Mouse (Mus musculus) spleen, embryonic (tissue): ENCODE results near the gene Bhlhe41.

Experiments
- CTCF ChIA-PET: fragments of 350-600 bp; sonication (Branson Sonifier 250); formaldehyde crosslinking; loops from one replicate; lab custom pipeline; 2022; lab: Charles Lee

Gene Bhlhe41

DNA sequence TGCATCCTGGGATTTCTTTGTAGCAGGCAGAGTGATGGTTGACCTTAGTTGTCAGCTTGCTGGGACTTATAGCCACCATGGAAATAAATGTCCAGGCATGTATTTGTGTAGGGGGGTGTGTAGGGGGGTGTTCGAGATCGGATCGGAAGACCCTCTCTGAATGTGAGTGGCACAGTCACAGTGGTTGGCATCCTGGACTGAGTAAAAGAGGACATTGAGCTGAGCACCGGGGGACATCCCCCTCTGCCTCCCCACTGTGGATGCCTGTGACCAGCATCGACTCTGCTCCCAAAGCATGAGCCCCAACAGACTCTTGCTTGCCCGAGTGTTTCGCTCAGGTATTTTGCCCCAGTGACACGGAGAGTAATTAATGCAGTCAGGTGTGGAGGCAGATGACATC is 8.0 kb upstream of the Bhlhe41 start:
- CTCF ChIA-PET, result interaction anchor here (0.6 kb wide), 1 partner anchor 716 kb away, joined by 3 read pairs; no protein-coding TSS in a partner anchor

DNA sequence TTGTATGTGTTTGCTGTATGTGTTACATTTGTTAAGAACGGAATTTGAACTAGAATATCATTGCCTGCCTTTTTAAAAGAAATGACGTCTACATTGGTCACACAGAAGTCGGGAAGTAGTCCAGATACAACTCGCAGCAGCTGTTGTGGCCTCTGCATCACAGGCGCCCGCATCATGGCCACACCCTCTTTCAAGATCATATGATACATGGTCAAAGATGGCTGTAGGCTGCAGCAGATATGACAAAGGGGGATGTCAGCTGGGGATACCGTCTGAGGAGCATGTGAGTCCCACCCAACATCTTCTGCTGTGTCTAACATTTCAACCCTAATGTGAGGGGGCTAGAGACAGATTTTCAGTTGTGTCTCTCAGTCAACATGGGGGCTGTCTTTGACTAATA is 6.7 kb upstream of the Bhlhe41 start:
- CTCF ChIA-PET, result no interaction called here

DNA sequence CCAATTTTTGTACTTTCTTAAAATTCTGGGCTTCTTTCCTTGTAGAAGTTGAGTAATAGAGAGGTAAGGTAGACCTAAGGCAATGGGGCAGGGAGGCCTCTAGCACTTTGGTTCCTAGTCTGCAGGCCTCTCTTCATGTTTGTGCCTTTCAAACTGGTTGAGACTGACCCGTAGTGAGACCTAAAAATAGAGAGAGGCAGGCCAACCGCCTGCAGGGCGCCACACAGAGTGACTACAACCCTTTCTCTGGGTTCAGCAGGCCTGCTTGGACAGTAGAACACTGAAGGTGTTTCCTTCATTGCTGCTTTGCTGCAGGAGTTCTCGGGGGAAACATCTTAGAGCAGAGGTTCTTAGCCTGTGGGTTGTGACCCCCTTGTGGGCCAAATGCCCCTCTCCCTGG is 5.6 kb upstream of the Bhlhe41 start:
- CTCF ChIA-PET, result no interaction called here

DNA sequence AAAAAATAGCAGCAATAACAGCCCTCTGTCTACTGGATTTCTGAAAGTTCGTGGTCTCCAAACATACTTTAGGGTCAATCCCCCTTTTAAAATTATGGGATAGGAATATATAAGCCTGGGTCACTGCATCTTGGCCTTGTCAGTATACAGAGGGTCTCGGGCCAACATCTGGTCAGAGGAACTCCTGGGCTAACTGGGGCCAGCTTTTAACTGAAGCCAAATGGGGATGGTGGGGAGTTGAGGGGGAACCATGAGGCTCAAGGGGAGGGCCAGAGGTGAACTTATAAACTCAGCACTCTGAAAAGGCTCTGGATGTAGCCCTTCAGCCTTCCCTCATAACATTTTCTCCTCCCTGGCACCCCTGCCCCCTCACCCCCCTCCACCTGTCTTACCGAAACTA is 1.8 kb upstream of the Bhlhe41 start:
- CTCF ChIA-PET, result no interaction called here

DNA sequence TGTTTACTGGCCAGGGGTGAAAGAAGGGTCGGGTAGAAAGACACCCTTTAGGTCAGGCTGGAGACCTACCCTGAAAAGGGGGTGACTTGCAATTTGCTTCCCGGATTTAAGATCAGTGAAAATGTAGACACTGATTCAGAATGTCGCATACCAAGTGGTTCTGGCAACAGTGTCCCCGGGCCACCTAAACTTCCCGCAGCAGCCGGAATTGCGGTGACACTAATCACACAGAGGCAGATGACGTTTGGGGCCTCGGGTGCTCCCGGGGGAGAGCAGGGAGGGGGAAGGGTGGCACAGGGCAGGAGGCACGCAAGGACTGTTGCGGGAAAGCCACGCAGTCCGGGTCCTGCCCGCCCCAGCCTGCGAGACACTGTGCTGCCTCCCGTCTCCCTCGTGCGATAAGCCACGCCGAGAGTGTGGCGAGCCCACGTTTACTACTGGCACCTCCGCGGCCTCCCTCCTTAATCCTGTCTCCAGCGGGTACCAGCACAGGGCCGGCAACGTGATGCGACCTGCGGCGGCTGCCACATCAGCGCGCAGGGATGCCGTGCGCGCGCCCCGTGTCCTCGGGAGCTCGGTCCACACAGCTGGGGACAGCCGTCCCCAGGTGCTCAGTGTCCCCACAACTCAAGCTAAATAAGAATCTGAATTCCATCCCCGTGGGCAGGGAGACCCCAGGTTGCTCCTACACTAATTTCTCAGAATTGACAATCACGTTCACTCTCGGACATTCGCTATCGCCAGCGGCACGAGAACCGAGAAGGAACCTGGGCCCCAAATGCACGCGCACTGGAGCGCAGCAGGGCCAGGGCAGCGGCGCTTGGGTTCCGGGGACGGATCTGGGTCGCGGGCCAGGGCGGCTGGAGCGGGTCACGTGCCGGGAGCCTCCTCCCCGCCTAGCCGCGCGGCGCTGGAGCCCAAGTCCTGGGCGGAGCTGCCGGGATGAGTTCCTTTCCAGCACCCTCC is 811 bp upstream of the Bhlhe41 start:
- CTCF ChIA-PET, result interaction anchor here (0.6 to 0.7 kb wide), 2 partner anchors 10 to 45 kb away, joined by 3 read pairs; no protein-coding TSS in a partner anchor

DNA sequence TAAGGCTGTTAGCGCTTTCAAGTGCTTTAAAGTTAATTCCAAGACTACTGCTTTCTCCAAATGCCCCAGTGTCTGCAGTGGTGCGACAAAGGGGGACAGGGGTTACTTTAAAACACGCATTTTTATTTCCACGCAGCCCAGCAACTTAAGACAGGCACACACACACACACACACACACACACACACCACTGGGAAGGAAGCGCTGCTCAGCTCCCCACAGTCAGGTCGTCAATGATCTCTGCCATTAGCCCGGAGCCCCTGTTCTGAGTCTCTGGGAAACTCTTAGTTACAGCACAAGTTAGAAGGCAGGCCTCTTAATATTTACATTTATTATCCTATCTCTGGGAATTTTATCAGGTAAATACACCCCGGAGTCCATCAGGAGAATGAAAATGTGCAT is 1.2 kb downstream of the Bhlhe41 start:
- CTCF ChIA-PET, result interaction anchor here (0.6 to 0.7 kb wide), 2 partner anchors 33 to 71 kb away, joined by 3 to 4 read pairs; no protein-coding TSS in a partner anchor

DNA sequence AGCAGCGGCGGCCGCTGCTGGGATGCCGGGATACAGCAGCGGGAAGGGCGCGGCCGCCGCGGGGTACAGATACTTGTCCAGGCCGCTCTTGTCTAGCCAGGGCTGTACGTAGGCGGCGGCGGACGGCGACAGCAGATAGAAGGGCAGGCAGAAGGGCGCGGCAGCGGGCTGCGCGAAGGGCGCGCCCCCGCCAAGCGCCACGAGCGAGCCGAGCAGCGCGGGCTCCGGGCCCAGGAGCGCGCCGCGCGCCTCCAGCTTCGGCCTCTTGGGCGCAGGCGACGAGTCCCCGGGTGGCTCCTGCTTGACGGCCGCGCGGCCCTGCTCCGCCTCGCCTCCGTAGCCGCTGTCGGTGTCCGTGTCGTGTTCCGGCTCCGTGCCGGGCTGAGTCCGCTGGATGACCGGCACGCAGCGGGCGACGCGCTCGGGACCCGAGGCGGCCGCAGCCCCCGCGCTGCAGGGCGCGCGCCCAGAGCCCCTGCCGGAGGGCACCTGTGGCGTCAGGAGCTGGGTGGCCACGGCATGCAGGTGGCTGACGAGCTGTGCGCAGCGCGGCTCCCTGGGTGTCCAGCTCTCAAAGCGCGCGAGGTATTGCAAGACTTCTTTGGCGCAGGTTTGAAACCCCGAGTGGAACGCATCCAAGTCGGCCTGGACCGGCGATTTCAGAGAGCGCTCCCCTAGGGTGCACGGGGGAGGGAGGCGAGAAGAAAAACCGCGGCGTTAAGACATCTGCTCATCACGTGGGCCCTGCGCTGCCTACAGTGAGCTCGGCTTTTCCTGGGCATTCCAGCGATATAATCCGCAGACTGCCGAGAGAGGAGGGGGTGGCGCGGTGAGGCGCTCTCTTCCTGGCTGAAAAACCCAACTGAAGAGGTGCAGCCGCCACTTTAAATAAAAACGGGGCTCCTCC is 2.0 kb downstream of the Bhlhe41 start:
- CTCF ChIA-PET, result no interaction called here

DNA sequence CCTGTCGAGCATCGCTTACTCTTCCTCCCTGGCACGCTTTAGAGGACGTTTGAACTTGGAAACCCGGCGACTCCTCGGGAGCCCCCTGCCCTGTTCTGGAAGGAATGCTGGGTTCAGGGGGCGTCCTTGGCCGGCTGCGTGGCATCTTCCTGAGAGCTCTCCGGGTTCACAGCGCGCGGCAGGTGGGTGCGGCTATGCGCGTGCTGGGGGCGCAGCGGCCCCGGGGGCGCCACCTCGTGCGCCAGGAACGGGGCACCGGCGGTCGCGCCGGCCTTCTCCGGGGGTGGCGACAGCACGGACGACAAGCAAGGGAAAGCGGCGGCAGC is 2.7 kb downstream of the Bhlhe41 start:
- CTCF ChIA-PET, result no interaction called here

DNA sequence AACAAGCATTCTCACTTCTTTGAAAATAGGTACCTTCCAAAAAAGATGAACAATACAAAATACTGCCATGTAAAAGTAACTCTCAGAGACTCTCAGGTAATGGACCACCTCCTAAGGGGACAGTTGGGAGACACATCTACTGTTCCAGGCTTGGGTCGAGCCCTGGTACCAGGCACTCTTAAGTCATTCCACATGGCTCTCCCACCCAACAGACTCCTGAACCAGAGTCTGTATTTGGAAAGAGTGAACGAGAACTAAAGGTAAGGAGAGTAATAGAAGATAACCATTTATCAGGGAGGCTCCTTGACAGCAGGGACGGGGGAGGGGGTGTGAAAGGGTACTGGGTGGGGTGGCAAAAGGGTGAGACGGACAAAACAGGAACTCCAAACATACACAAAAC is 3.0 kb downstream of the Bhlhe41 start:
- CTCF ChIA-PET, result interaction anchor here (0.7 kb wide), 1 partner anchor 1255 kb away, joined by 7 read pairs; no protein-coding TSS in a partner anchor

DNA sequence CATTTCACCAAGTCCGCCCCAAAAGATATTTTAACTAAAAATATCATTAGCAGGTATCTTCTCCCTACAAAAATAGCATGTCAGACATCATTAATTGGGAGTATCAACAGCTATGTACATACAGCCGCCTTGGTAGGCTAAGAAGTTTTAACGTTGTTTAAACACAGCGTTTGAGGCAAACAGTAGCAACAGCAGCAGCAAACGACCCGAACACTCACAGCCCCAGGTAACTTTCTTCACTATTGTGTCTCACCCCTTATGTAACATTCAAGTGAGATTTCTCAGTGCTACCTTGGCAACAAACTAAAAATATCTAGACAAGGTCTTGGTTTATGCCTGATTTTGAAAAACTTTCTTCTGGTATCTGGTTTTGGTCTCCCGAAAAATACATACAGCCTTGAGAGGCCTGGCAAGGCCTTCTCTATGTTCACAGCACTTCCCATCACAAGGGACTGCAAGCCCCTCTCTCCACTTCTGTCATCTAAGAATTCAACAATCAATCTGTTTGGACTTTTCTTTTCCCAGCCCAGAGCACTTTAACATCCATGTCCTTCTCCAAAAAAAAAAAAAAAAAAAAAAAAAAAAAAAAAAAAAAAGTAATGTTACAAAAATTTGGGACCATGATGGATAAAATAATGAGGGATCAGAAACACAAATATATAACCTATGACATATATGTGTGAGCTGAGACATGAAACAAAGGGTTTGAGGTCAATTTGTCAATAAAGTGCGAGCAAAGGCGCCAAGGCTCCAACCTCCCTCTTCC is 3.7 kb downstream of the Bhlhe41 start:
- CTCF ChIA-PET, result interaction anchor here (0.7 kb wide), 1 partner anchor 1255 kb away, joined by 7 read pairs; no protein-coding TSS in a partner anchor

DNA sequence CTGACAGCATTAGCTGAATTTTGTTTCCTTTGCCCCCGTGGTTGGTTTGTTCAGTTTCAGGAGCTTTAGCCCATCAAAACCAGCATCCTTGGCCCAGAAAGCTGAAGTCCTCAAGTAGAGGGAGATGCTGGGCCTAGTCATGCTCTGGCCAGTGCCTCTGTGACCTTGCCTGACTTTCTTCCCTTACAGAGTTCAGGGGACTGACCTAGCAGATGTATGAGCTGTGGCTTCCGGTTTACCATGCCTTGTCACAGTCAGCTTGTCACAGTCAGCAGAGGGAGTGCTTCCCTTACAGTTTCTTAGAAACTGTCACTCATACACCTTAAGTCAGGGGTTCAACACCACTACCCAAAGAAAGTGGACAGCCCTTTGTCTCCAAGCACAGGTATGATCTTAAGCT is 5.0 kb downstream of the Bhlhe41 start:
- CTCF ChIA-PET, result no interaction called here

DNA sequence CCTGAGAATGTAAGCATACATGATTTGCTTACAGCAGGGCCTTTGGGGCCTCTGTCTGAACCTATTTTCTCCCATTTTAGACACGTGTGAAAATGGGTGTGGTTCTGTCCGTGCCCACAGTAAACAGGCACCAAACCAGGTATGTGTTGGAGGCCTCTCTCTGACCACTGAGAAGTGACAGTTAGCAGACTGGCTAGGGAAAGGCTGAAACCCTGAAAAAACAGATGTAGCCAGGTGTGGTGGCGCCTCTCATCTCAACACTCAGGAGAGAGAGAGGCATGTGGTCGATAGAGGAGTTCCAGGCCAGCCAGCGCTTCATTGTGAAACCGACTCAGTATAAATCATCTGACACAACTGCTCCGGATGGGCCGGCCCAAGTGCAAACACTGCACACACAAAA is 6.9 kb downstream of the Bhlhe41 start:
- CTCF ChIA-PET, result no interaction called here

DNA sequence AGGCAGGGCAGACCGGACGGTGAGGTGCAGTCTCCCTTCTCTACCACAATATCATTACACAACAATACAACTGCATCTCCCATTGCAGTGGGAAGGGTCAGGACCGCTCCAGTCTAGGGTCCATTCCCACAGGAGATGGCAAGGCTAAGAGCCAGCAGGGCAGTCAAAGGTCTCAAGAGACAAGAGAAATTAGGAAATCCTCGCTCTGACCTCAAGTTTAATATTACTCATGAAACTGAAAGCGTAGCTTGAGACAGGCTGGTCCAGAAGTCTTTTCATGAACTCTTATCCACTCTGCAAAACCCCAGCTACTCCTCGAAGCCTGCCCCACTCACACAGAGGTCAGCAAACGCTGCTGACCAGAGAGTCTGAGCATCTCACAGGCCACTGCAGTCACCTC is 7.9 kb downstream of the Bhlhe41 start:
- CTCF ChIA-PET, result interaction anchor here (0.7 kb wide), 1 partner anchor 510 kb away, joined by 4 read pairs; no protein-coding TSS in a partner anchor

DNA sequence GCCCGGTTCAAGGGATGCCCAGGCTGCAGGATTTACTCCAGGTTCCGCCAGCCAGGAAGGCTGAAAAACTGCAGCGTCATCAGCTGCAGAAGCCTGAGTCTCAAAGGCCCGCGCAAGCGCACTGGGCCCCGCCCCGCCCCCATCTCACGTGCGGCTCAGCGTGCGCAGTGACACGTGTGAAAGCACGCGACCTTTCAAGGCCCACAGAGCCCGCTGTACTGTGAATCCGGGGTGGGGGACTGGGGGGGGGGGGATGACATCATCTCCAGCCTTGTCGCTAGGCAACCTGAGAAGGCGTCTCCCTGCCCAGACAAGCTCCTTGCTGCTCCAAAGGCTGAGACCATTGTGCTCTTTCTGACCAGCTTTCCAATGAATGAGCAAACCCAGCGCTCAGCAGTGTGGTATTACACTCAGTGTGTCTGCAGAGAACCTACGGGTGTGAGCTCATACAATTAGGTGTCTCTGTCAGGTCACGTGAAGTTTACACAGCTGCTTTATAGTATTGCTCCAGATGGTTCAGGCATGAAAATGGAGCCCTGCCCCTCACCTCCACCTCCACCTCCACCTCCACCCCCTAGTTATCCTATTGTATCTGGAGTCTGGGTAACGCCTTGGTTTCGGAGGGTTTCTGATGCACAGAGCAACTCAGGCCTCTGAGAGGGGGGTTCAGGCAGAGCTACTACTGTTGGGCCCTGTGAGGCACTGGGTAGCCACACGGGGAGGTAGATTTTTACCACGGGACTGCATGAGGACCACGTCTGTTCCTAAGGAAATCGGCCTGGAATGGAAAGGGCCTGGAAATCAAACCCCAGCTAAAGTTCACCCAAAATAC is 9.4 kb downstream of the Bhlhe41 start:
- CTCF ChIA-PET, result interaction anchor here (0.6 kb wide), 1 partner anchor 10 kb away, joined by 3 read pairs; no protein-coding TSS in a partner anchor

DNA sequence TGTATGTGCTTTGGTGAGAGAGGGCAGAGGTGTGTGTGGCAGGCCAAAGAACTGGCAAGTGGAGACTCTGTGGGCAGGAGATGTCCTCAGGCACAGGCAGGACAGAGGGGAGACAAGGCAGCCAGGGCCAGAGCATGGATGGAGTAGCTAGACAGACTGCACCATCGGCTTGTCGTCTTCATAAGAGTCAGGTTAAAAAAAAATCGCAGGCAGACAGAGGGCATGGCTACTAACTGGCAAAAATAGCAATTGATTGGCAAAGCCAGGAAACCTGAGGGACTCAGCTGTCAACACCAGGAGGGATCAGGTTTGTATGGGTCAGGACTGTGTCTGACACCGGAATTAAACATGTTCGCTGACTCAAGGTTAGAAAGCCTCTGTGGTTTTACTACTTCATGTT is 10.6 kb downstream of the Bhlhe41 start:
- CTCF ChIA-PET, result interaction anchor here (0.5 to 0.8 kb wide), 2 partner anchors 317 to 732 kb away, joined by 3 read pairs; no protein-coding TSS in a partner anchor

DNA sequence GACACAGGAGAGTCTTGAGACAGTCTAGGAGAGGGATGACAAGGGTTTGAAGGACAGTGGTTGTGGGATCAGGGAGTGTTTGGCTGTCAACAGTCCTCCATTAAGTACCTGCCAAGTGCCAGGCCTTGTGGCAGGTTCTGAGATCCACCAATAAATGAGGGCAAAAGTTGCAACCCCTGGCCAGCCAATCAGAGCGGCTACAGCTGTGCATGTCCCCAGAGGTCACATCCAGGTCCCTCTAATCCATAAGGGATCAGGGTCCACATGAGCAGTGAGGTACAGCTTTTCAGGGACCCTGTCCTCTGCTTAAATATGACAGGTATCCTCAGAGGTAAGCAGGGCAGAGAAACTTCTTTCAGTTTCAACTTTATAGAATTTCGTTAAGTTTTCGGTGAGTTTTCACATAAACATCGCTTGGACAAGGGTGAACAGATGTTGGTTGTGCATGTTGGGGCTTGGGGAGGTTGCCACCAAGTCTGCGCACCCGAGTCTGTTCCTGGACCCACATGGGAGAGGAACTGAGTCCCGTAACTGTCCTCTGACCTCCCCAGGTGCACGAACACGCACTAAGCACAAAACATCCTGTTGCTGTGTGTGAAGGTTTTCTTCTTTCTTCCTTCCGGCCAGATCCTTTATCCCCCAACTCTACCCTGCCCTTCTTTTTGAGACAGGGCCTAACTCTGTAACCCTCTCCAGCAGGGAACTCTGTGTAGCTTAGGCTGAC is 11.8 kb downstream of the Bhlhe41 start:
- CTCF ChIA-PET, result interaction anchor here (0.6 kb wide), 1 partner anchor 53 kb away, joined by 7 read pairs; no protein-coding TSS in a partner anchor

DNA sequence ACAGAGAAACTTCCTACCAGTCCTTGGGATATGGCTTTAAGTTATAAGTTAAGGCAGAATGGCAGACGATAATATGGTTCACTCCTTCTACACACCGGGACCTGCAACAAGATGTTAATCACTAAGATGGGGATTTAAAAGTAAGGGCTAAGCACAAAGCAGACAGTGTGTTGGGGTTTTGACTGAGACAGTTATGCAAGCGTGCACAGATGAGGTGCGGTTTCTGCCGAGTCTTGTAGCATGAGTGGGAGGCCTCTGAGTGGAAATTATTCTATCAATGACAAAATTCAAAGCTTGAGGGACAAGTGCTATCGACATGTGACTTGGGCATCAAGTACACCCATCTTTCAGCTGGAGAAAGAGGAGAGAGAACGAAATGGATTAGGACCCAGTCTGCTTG is 12.7 kb downstream of the Bhlhe41 start:
- CTCF ChIA-PET, result interaction anchor here (0.6 kb wide), 1 partner anchor 54 kb away, joined by 7 read pairs; no protein-coding TSS in a partner anchor

DNA sequence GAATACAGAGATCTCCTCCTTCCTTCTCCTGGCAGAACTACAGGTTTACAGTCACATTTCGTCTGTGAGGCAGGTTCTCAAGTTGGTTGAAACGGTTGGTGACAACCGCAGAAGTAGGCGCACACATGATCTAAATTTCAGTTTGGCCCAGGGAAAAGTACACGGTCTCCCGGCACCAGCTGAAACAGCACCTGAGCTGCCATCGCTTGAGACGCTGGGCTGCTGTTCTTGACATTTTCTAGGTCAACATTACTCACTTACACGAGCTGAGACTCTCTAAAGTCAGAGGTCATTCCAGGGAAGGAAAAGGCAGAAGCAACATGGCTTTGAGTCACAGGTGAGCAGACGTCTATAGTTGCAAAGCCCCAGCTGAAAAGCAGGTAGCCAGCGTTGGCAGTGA is 13.4 kb downstream of the Bhlhe41 start:
- CTCF ChIA-PET, result no interaction called here

DNA sequence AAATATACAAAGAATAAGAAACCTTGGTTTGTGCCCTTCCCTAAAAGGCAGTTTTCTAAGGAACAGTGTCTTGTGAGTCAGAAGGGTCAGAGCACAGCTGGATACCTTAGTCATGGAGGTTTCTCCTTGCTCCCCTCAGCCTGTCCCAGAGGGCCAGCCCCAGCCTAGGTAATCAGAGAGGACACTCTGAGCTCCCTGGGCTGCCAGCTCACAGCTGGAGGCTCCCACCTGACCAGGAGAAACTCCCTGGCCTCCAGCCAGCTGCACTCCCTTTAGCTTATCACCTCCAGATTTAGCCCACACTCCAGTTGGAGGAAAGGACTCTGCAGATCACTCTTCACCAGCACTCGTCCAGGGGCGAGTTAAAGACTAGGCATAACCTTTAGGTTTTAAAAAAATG is 14.6 kb downstream of the Bhlhe41 start:
- CTCF ChIA-PET, result no interaction called here
